Mouse (Mus musculus): ENCODE measurements at regions not wholly inside any gene's neighbourhood (a gene's known extent, or its start where the extent isn't known, plus 50 kb on each side); places are given as distances from the start of the nearest gene placed in this dataset.

DNA sequence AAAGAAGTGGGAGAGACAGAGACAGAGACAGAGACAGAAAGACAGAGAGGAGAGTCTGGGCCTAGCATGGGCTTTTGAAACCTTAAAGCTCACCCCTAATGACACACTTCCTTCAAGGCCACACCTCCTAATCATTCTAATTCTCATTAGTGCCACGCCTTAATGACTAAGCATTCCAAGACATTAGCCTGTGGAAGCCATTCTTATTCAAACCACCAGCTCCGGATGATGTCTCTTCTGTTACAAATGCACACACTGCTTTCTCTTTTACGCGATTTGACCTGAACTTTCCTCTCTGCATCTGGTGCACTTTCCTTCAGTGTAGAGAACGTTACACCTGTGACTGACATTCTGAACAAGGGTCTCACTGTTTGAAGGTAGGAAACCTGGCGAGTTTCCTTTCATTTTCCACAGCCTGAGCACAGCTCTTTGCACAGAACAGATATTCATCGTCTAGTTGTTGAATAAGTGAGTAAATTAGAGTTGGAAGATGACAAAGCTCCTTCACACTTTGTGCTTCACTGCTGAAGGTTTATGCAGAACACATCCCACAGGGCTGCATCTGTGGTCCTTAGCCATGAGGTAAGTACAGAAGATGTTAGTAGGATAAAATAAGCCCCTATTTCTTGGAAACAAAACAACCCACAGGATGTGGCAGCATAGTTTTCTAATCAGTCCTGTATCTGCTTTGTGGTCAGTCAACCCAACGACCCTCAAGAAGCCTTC is 116.8 kb downstream of the Faxc start:
- no peak for DNase-seq

DNA sequence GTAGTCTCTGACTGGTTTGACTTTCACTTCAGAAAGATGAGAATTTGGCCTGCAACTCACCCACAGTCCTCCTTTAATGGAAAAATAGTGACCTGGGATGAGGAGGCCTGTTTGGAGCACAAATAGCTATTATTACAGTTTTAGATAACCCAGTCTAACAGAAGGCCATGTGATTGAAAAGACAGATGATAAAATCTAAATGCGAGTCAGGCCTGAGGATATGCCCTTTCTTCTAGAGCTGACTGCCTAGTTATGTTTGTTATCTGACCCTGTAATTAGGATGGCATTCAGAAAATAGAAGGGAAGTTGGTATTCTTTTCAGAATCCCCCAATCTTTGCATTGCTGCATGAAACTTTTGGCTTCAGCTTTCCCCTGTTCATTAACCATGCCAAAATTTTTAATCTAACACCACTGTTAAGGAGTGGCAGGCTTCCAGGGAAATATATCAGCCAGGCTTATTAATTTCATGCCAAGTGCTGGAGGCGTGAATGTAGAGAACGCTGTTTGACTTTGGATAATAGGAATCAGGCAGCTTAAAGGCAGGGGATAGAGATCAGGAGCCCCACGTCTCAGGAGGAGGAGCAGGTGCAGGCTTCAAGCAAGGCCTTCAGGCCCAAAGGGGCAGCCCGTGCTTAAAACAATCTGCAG is 135.8 kb downstream of the Faxc start:
- peak; percentile 32 to 46 for DNase-seq

DNA sequence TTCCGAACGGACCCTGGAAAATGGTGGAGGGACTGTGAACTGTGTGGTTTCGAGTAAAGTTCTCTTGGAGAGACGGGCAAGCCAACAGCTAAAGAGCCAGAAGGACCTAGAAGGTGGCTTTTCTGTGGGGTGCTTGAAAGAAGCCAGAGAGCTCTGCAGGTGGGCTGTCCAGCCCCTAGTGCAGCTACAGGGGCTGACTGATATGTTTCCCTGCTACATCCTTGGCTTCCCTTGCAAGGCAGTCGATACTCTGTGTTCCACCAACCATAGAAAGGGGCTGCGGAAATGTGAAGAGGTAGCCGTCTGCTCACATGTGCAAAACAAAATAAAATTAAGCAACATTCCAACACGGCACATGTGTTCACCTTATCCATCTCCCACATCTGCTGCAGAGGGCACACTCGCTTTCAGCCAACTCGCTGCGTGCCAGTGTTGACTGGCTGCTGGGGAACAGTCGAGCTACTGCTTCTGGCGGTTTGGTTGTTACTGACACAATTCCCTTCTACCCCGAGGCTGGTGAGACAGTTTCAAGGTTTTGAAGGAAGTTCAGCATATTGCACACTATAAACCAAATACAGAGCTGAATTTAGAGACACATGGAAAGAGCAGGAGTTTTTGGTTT is 136.7 kb downstream of the Faxc start:
- DNase-seq, result peak in 1 of 2 experiments; percentile 9

DNA sequence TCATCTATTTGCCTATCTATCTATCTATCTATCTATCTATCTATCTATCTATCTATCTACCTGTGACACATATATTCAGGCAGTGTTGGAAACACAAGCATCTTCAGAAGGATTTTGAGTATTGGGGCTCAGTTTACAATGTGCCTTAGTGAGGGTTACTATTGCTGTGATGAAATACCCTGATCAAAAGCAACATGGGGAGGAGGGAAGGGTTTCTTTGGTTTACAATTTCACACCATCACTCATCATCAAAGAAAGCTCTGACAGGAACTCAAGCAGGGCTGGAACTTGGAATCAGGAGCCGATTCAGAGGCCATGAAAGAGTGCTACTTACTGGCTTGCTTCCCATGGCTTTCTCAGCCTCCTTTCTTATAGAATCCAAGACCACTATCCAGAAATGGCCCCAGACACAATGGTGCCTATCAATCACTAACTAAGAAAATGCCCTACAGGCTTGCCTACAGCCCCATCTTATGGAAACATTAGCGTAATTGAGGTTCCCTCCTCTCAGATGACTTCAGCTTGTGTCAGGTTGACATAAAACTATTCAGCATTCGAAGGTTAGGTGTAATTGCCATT is 157.2 kb downstream of the Faxc start:
- DNase-seq, result no peak

DNA sequence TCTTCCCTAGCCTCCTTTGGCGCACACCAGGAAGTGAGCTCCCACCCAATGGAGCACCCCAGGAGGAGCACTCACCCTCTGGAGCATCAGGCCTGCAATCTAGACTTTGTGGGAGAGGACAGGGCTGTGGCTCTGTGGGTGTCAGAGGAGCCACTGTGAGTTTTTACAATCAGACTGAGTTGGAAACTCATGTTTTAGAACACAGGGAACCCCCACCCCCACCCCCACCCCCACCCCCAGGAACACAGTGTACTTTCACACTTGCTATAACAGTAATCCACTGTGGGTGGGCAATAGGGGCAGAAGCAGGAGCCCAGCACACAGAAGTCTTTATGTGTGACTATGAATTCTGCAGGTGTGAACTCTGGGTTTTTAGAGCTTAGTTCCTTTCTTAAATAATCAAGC is 158.5 kb downstream of the Faxc start:
- DNase-seq, result no peak

DNA sequence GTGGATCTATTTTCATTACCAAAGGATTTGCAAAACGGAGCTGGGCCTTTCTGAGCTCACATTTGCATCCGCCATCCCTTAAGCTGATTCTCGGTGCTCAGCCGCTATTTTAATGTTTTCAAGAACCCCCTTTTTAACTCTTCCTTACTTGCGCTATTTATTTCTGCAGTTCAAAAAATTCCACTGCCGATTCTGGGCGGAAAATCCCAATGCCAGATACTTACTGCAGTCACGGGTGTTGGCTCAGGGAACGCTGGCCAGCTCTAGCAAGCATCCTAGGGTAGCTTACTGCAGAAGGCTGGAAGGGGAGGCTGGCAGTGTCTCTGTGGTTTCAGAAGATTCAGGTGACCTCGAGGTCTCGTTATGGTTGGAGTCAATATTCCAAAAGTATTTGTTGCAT is 159.4 kb downstream of the Faxc start:
- no peak for DNase-seq

DNA sequence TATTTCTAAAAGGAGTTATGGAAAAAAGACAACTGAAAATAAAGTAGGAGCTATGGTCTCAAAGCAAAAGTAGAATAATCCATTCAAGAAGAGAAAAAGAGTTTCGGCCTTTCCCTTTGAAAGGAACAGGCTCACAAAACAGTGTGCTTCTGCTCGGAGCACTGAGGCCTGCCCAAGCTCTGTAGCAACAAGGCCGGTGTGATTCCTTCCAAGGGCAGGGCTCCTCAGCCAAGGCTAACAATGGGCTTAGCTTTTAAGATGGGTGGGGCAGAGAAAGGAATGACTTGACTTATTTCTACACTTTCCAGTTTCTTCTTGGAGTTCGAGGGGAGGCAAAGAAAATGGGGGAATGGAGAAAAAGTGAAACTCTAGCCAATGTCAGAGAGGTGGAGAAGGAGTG is 161.4 kb downstream of the Faxc start:
- no peak for DNase-seq

DNA sequence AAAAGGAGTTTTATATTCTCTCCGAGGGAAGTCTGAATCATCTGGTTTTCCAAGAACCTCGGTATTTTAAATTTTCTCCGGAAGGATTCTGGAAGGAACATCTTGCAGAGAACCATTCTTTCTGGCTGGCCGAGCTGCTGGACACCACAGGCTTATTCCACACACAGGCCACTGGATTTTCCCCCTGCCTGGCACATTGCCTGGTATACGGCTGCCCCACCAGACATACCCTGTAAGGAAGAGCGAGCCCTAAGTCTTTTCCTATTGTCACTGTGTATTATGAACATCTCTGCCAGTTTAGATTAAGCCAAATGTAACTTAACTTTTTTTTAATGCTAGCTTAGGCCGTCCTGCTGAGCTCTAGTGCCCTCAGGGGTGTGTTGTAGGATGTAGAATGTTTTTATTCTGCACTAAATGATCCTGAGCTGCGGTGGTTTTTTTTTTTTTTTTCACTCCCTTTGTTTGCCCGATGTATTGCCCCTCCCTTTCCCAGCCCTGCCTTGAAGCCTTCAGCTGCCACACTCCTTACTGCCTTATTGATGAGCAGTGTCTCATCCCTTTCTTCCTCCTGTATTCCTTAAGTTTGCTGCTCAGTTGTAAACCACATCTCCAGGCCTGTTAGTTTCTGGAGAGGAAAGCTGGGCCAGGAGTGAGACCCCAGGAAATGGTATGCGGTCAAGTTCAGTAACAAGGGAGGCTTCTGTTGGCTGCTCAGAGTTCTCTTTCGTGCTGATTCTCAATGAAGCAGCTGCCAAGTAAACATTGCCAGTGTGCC is 164.3 kb downstream of the Faxc start:
- no peak for DNase-seq

DNA sequence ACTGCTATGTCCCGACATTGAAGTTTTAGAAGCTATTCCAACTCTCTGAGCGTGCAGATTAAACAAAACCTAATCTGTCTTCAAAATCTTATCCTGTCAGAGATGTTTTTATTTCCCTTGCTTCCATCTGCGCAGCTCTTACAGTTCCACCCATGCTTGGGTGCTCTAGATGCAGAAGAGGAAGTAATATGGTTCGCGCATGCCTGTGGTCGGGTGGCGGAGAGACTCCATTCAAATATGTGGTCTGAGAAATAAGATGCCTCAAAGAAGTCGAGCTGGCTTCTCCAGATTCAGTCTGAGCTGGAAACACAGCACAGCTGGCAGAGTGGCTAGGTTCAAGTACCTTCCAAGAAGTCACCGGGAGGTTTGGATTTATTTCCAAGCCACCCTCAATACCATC is 167.5 kb downstream of the Faxc start:
- no peak for DNase-seq

DNA sequence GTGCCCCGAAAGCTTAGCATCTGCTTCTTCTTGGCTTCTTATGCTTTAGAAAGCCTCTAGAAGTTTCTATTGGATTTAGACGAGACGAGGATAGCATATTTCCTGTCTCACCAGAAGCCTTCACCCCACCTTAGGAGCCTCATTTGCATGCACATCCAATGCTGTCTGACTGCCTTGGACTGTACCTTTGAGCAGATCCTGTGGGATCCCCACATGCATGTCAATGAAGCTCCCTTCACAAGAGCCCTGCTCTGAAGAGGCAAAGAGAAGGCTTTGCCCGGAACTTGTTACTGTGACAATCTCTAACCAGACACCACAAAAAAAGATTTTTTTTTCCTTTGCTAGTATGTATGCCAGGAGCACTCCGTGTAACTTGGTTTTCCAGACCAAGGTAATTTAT is 171.3 kb downstream of the Faxc start:
- no peak for DNase-seq

DNA sequence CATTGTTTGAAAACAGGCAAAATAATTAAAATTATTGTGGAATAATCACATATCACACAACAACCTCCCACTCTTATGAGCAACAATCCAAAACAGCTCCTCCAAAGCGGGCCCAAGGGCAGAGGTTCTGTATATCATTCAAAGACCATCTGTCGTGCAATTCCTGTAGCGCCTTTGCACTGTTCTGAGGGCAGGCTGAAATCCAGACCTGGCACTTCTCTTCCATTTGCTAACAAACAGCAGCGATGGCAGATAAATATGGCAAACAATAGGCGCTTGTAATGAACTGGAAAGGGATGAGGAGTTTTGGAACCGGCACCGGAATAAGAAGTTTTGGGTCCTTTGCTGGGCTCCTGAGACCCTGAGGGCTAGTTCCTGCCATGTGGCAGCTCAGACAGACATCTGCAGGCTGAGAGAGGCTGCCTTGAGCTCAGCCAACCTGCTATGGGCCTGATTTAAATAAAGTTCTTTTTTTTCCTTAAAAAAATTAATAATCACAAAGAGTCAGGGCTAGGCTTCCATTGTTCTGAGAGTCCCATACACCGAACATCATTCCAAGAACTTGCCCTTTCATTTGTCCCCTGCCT is 172.0 kb downstream of the Faxc start:
- DNase-seq, result no peak

DNA sequence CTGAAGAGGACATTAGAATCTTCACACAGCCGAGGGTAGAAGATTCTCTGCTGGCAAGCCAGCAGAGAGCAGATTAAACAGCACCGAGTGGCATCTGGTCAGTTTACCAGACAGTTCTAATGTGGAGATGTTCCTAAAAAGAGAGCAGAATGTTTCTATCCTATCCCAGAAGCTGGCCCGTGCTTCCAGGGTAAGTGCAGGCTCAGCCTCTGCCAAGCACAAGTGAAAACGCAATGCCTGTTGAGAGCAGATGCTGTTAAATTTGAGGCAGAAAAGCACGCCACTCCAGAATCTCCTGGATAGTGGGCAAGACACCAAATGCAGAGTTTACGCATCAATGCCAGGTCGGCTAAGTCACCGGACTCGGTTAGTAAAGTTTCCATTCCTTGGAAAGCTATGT is 175.8 kb downstream of the Faxc start:
- DNase-seq, result peak in 1 of 2 experiments; percentile 14

DNA sequence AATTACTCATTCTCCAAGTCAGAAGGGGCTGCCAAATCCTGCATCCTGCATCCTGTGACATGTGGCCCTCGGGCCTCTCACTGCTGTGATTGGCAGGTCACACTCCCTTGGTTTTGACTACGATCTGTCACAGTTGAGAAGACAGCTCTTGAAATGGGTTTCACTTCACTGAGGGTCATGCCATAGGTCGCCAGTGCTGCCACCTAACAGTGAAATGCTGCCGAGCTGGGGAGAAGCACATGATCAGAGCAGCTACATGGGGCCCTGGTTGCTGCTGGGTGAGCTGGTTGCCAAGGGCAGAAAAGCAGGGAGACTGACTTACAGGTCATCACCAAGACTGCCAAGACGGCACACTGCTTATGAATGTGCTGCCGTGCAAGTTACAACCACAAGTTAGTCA is 178.3 kb downstream of the Faxc start:
- DNase-seq, result no peak

DNA sequence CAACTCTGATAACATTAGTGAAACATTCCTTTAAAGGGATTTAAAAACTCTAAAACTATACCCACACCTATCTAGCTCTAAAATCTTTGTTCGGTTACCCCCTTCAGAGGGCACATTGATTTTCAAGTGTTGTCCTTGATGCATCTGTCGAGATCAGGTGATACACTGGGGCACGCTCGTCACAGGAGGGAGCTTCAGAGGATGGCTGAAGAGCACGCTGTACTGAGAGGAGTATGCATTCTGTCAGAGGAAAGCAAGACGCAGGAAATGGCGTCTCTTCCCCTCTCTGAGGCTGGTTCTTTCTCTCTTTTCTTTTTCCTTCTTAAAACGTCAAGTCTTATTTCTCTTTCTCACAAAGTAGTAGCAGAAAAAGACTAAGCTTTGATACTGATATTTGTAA is 179.3 kb downstream of the Faxc start:
- no peak for DNase-seq

DNA sequence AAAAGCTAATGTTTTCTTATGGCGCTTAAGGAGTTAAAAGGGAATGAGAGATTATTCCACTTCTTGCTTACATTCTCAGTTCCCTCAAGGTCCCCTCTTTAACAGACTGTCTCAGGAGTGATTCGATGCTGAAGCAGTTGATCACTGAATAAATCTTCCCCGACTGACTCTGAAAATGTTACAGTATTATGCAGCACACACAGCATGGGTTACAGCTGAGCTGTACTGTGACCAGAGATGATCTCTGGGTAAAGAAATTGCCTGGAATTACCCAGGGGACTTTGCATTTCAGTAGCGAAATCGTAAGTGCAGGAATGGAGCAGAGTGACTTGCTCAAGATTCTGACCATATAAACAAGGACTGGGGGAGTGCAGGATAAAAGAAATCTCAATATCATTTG is 181.1 kb downstream of the Faxc start:
- no peak for DNase-seq

DNA sequence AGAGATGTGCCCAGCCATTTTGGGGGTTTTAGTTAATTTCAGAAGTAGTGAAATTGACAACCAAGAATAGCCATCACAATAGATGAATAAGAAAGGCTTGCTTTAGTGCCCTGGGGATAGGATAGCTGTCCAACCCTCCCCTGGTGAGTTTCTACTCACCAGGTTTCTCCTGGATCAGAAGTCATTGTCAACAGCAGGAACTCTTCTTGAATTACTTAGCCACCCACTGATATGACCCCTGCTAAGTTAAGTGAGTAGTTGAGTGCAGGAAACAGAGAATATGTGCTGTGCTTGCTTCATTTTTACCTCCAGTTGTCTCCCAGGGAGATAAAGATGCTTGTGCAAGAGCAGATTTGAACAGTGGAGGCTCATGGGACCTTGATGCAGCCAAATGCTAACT is 183.3 kb downstream of the Faxc start:
- DNase-seq, result no peak

DNA sequence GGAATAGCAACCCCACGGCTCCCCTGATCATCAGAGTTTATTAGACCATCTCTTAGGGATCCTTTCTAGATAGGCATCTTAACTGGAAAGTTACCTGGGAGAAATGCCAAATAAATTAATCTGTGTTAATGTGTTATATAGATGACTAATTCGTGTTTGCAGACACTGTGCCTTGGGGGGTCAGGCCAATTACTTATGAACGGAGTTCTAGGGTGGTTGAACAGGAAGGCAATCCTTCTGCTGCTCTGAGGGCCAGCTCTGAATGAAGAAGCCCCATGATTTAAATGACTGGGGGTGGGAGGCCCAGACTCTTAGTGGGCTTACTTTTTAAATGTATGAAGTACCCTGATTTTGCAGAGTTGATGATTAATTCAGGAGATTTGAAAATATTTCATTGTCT is 188.7 kb downstream of the Faxc start:
- no peak for DNase-seq

DNA sequence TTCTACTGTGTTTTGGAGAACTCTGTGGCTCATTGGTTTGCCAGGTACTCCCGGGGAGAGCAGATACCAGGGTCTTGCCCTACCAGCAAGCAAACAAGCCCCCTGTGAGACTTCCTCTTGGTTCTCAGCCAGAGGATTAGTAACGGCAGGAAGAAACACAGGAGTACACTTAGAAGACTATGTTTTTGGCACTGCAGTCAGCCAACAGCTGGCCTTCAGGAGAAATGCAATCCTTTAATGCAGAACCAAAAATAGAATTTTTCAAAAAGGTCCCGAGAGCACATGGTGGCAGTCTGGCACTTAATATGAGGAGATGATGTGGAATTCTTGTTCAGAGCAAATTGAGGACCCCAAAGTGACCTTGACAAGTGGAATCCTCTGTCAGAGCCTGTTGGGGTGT is 189.8 kb downstream of the Faxc start:
- no peak for DNase-seq

DNA sequence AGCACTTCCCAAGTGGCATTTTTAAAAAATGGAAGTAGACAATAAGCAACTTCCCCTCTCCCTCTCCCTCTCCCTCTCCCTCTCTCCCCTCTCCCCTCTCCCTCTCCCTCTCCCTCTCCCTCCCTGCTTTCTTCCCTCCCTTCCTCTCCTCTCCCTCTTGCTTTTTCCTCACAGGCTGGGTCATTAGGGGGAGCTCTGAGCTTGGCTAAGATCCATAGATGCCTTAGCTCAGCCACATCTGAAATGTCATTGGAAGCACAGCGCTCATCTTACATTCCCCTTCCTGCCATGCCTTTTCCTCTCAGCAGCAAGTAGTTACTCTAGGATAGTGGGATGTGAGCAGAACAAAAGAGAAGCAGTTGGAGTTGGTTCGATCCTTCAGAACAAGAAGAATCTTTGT is 190.3 kb downstream of the Faxc start:
- no peak for DNase-seq

DNA sequence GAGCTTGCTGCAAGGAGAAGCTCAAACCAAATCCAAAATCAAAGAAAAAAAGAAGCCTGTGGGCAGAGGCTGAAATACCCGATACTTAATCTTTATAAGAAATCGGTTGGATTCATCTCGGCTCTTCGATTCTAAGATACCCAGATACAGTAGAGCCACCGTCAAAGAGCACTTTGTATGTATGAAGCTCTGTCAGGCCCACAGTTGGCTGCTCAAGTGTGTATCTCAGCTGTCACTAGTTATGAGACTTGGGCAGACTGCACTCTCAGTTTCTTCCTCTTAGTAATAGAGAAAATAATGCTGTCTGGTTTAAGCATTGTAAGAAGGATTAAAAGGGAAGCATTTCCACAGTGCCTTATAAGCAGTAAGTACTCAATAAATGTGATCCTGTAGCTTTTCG is 193.7 kb downstream of the Faxc start:
- no peak for DNase-seq

DNA sequence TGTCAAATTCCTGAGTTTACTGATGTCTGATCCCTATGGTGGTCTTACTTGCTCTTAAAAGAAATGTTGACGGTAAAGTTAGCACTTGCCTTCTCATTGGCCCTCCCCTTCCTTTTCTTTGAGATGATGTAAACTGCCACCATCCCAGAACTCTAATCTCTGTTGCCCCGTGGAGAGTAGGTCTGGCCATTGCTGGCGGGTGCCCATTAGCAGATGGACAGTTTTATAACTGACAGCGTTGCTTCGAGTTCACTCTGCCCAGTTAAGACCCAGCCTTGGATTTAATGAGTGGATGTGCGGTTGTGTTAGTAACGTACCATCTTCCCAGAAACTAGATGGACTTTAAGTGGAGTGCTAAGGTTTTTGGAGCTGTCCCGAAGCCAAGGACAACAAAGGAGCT is 199.4 kb downstream of the Faxc start:
- DNase-seq, result no peak

Measured in layer of hippocampus, postnatal 36 days (tissue).